Mouse (Mus musculus) mouse embryonic stem cell (cell line): ENCODE results near the gene Clstn2.

Experiments
- in situ Hi-C, 2 experiments: fragments of 300-500 bp; cut with MboI; formaldehyde crosslinking; loops; 1 replicate in 1 of 2; 3 replicates in 1 of 2; pipeline ENCODE4 v1.14.3; 2019 to 2020; ENCODE audit warnings: low sequenced_read_pairs in 2 of 2, low pct_unique_long_range_greater_than_20kb in 1 of 2, mixed read lengths in 1 of 2; ENCODE audit not compliant: unreplicated experiment in 1 of 2

The Clstn2 gene

DNA sequence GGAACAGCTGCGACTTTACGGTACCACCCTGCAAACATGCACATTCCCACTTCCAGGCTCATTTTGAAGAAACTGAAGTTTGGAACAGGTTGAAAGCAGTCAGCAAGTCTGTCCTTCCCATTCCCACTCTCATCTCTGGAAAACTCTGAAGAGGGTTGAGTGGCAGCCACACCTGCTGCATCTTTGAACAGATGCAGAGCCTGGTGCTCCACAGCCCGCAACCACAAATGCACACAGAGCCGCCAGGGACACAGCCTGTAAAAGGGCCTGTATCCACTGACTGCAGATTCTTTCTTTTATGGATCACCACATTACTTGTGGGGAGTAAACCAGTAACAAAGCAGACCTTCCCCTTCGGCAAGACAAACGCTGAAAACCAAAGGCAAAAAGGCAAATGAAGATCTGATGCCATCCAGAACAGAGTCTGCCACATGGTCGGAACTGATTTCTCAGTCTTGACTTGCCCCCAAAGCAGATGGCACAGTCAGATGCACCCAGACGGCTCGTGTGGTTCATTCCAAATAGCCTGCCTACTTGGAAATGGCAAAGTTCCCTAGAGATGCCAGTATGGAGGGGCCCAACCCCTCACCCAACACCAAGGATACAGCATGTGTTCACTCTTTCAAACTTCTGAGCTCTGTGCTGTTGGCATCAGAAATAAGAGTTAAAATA is 394.2 kb downstream of the Clstn2 start:
- in situ Hi-C loops: no loop called here

DNA sequence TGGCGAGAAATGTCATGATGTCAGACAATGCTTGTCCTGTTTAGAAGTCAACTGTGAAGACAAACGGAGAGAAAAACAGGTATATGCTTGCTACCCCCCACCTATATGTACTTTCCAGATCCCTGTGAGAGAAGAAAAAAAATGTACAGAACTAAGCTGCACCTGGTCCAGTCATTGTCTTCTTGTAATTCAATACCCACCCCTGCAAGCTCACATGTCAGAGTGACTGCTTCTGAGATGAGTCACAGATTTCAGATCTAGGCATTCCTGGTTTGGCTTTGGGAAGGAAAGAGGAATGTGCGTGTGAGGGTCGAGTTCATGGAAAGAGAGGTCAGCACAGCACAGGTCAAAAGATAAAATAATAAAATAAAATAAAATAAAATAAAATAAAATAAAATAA is 397.6 kb downstream of the Clstn2 start:
- in situ Hi-C loops: no loop called here

DNA sequence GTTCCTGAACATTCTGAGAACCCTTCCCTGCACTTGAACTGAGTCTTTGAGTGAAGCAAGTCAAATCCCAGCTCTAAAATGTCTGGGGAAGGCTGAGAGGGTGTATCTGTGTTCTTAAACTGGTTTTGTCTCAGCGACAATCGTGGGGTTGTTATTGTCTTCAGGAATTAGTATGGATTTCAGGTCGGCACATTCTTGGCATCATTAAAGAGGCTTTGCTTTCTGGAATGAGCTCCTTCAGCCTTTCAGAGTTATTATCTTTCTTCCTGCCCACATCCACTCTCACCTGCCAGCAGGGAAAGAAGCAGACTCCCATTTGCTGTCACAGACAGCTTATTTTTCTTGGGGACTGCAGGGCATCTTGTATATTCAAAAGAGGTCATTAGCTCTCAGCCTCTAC is 398.1 kb downstream of the Clstn2 start:
- in situ Hi-C loops: no loop called here

DNA sequence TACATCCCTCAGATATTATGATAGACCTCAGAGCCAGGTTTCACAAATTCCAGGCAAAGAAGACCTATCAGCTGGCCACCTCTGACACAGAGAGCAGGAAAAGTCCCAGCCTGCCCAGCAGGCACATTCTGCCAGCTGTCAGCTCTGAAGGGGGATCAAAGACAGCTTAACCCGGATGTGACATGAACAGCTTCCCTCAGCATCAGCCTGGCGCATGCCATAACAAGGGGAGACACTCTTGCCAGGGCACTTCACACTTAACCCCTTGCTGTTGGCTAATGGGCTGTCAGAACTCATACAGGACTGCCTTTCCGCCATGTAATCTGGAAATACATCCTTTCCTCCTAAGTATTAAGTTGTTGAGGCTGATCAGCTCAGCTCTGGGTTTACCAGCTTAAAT is 403.8 kb downstream of the Clstn2 start:
- in situ Hi-C loops: no loop called here

DNA sequence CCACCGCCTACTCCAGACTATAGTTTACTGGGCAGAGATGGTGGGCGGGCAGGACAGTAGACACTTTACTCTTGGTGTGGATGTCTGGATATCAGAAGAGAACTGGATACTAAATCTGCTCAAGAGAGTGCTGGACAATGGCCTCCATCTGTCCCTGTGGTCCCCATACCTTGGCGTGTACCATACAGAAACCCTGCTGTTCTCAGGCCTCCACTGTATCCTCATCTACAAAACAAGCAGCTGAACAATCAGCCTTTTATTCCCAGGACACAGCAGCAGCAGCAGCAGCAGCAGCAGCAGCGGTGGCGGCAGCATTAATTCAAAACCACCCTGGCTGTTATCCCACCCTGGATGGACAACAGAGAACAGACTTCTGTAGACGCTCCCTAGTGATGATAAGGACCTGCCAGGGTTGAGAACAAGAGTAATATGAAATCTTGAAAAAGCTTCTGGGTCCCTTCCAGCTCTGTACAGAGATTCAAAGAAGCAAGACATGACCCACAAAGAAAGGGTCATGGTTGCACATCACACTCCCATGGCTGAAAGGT is 404.5 kb downstream of the Clstn2 start:
- in situ Hi-C loops: no loop called here

DNA sequence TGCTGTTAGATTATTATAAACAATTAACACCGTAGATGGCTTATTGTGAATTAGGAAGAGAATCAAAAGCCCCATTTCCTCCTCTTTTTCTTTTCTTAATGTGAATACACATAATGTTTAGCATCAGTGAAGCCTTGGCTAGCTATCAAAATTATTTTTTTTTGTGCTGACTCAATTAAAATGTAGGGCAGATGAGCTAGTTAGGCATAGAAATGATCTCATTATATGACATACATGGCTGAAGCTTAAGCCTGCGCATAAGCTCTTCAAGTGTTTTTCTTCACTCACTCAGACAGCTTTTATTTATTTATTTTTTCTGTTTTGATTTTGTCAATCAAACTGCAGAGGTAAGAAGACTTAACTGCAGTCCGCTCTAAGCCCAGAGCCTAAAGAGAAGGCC is 405.1 kb downstream of the Clstn2 start:
- in situ Hi-C loops: no loop called here

DNA sequence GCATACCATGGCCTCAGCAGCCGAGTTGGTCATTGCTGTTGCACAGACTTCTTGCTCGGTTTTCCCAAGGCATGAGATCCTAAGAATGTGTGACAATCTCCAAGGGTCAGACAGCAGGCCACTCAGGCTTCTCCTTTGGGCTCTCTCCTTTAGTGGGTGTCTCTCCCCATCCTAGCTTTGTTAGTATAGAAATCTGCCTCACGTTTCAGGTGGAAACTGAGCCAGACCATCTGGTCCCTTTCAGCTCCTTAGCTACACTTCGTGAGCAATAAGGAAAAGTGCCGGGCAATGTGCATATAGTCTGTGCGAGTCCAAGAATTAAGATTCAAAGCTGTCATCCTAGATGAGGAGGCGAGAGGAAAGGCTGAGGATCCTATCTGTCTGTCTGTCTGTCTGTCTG is 422.4 kb downstream of the Clstn2 start:
- in situ Hi-C loops: no loop called here

DNA sequence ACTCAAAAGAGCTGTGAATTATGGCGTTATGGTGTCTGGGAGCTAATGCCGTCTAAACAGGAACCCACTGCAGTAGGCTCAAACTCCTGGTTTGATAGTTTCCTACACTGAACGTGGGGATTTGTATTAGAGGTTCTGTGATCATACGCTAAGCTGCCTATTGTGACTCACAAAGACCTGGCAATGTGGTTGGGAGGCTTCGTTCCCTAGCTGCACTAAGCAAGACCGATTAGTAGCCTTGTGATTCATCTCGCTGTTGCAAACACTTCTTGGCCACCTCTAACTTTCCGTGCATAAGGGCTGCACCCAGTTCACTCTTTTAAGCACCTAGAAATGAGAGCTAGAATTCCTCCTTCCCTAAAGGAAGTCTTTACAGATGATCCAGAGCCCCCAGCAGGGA is 429.3 kb downstream of the Clstn2 start:
- in situ Hi-C loops: no loop called here

DNA sequence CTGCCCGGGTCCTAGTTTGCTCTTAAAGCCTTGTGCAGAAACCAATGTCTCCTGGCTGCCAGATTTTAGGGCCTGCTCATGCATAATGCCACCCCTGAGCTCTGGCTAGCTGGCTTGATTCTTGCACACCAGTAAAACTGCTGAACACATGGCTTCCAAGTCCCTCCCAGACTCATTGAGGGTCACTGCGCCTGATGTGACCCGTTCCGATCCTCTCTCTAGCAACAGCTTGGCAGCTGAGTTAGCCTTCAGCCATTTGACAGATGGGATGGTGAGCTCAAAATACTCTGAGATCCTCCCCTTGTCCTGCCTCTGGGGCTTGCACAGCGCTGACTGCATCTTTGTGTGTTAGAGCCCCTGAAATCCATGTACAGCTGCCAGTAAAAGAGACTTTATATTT is 430.5 kb downstream of the Clstn2 start:
- in situ Hi-C loops: no loop called here

DNA sequence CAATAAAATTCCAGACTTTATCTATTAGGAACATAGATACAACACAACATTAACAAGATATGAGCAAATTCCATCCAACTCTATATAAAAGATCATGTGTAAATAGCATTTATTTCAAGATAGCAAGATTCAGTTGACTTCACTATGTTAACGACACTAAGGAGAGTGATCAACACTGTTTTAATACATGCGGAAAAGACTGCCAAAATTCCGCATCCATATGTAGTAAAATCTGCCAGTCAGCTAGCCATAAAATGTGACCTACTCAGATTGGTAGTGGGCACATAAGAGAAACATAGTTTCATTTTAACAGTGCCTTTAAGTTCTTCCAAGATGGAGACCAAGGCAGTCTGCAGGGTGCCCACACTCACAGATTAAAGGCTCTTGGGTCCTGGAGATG is 434.0 kb downstream of the Clstn2 start:
- in situ Hi-C loops: no loop called here

DNA sequence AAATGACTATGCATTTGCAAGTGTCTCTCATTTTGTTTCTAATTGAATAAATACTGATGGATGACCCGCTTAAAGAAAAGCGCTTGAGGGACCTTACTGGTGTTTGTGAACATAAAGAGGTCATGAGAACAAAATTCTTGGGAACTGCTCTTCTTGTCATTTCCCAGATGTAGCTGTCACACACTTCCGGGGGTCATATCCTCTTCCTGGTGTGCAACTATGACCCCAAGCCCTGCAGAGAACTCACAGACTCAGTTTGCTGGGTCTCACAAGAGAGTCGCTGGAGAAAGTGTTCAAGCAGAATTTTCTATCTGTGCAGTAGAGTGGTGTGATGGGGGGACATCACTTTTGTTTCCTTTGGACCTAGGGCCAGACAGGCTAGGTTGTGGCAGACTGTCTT is 442.3 kb downstream of the Clstn2 start:
- in situ Hi-C loops: no loop called here

DNA sequence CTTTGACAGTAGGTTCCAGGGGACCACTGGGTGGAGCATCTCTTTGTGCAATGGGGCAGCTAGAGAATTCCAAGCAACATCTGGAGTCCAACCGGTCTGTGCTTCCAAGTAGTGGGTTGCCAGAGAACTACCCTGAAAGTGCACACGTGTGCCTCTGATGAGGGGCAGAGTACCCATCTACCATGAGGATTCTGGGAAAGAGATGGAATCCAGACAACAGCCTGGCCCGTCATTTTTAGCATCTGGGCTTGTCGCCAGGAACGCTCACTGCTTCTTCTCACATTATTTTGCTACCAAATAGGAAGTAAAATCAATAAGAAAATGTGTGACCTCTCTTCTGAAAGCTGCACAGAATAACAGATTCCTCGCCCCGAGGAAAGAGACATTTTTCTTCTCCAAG is 462.1 kb downstream of the Clstn2 start:
- in situ Hi-C loops: no loop called here

DNA sequence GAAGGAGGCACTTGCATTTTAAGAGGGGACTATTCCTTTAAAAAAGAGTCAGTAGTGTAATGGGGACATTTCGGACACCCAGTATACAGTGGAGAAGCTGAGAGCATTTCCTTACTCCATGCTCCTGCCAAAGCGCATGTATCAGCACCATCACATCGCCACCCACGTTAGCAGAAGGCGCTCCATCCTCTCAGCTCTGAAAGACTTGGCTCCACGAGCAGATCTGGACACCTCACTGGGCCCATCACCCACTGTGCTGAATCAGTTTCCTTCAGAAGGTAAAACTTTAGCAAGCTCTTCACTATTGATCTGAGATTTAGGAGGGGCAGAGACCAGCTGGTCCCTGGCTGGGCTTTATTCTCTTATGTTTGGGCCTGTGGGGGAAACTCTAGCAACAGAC is 469.9 kb downstream of the Clstn2 start:
- in situ Hi-C loops: no loop called here

DNA sequence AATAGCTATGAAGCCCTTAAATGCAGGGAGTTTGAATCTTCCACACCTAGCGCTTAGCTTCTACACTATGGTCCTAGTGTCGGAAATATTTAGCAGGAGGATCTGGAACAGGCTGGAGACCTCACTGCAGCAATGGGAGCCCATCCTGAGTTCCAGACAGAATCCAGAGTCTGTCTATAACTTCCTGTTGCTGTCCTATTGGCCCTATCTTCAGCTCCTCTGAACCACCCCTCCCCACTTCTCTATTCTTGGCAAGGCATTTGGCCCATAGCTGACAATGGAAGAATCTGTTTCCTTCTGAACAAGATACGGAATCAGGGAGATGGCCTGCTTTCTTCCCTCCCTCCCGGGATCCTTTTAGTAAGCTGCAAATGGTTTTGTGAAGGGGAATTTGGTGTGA is 488.6 kb downstream of the Clstn2 start:
- in situ Hi-C loops: no loop called here

DNA sequence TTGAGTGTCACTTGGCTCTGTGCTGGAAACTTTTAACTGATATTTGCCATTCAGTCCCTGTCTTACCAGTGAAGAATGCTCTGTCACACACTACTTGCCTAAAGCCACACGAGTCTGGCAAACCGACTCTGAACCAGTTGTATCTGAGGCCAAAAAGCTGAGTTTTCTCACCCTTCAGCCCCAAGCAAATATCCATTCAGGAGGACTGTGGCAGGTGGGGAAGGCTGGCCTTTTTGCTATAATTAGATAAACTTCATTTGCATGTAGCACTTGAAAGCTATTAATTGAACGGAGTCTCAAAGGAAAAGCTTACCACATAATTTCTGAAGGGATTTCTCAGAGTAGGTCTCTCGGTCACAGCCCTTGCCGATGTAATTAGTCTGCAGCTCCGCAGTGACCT is 491.6 kb downstream of the Clstn2 start:
- in situ Hi-C loops: no loop called here

DNA sequence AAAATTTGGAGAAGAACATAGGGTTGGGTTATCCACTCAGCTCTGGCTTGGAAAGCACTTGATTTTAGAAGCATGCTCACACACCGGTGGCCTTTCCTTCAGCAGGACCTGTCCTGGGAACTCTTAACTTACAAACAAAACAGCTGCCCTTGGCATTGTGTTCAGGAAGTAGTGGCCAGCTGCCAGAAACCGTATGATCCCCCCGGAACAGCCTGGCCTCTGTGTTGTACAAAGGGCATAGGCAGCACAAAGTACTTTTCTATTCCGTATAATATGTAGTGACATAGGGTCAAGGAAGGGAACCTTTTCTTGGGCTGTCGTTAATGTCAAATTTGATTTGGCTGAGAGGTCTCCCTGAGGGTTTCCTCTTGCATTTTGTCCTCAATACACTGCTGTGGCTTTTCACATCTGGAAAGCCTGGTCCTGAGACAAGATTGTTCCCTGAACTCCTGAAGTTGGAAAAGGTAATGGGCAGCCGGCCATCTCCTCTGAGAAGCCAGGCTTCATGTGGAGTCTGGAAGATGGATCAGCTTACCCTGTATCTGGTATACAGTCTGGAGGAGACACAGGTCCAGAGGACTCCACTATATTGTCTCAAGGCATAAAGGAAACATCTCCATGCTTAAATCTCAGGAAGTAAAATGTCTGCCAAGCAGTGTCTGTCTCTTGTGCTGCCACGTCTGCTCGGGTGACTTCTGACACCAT is 494.8 kb downstream of the Clstn2 start:
- in situ Hi-C loops: no loop called here

DNA sequence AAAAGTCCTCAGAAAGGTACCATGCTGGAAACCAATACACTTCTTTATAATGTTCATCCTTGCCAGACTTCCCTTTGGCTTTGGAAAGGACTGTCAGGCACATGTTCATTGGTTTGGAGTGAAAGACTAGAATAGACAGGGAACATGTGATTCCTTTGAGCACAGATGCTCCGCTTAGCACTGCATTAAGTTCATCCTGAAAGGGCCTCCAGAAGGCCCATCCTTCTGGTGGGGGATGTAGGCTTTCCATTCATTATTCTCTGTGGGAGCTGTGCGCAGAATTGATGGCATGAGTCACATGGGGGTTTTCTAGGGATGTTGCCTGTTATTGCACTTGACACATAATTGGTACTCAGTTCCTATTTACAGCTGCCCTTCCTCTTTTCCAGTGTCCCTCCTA is 498.8 kb downstream of the Clstn2 start:
- in situ Hi-C loops: no loop called here

DNA sequence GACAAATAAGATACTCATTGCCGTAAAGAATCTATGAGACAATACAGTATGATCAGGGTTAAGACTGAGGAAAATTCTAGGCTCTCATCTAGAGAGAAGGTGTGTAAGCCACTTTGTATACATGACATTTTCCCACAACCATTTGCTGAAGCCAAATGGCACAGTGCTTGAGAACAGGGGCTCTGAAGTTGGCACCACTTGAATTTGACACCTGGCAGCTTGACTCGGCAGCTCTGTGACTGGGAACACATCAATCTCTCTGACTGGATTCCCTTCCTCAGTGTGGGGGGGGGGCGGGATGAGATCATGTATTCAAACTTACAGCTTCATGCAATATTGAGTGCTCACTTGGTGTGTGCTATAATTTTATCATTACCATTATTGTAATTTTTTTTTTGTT is 499.7 kb downstream of the Clstn2 start:
- in situ Hi-C loops: no loop called here

DNA sequence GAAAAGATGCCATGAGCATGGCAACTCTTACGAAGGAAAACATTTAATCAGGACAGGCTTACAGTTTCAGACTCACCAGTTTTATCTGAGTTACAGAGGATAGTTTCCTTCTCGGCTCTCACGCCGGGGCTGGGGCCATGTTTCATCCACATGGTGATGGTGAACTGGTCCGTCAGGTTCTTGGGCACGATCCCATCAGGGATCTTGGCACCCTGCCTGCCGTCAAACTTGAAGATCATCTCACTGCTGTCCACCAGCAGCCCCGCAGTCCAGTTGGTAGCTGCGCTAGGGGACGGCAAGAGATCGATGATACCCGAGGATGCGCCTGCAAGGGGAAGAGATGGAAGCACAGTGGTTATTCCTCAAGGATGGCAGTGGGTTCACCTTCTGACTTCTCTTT is 500.4 kb downstream of the Clstn2 start:
- in situ Hi-C loops: no loop called here

DNA sequence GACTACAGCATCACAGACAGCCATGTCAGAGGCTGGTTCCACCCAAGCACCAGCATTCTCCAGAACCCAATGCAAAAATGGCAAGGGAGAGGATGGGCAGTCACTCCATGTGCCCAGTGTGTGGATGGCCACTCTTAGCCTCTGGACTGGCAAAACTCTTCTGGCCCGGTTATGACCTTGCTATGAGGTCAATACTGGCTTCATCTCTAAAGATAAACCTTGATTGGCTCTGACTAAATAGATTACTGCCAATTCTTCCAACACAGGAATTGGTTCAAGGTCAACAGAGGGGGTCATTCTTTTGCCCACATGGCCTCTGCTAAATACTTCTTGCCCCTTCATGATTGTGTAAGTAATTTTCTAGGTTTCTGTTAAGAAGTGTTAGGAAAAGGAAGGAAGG is 505.1 kb downstream of the Clstn2 start:
- in situ Hi-C loops: no loop called here
